Mouse (Mus musculus) embryonic facial prominence, embryonic 13.5 days (tissue): Measurements from ENCODE around the gene Brpf3. TPM values are rescaled to one million over a fixed set of nuclear protein-coding genes. Genes with fewer than 3 reads are reported as not detected.
"Not testable (repeated sequence)": the region's sequence is repeated elsewhere in the genome, so short reads cannot be mapped to it uniquely, and the experiment has no call there.

Source experiments
- ATAC-seq: fragments of 200-750 bp; cut with Nextera tagmentation; 2 replicates; pipeline ENCODE4 v1.8.0; 2017; ENCODE audit warnings: low read depth; ENCODE audit not compliant: insufficient number of reproducible peaks, insufficient read depth, low FRiP score, low TSS enrichment
- H3K27ac ChIP-seq: fragments of 300-500 bp; sonication (generic); 2 replicates; pipeline ENCODE4 v1.5.1; 2015; ENCODE audit warnings: moderate library complexity, mild to moderate bottlenecking, inconsistent platforms
- H3K27me3 ChIP-seq: fragments of 300-500 bp; sonication (generic); 2 replicates; pipeline ENCODE4 v1.6.1; 2015; ENCODE audit warnings: mild to moderate bottlenecking, inconsistent platforms
- H3K36me3 ChIP-seq: fragments of 300-500 bp; sonication (generic); 2 replicates; pipeline ENCODE4 v1.6.1; 2015; ENCODE audit warnings: mild to moderate bottlenecking, inconsistent platforms
- H3K4me1 ChIP-seq: fragments of 300-500 bp; sonication (generic); 2 replicates; pipeline ENCODE4 v1.6.1; 2015; ENCODE audit warnings: inconsistent platforms
- H3K4me2 ChIP-seq: fragments of 300-500 bp; sonication (generic); 2 replicates; pipeline ENCODE4 v1.6.1; 2015; ENCODE audit warnings: moderate library complexity, mild to moderate bottlenecking, inconsistent platforms
- H3K4me3 ChIP-seq: fragments of 300-500 bp; sonication (generic); 2 replicates; pipeline ENCODE4 v1.5.1; 2015; ENCODE audit warnings: mild to moderate bottlenecking, inconsistent platforms
- H3K9ac ChIP-seq: fragments of 300-500 bp; sonication (generic); 2 replicates; pipeline ENCODE4 v1.6.1; 2015; ENCODE audit warnings: mild to moderate bottlenecking, inconsistent platforms
- H3K9me3 ChIP-seq: fragments of 300-500 bp; sonication (generic); 2 replicates; pipeline ENCODE4 v1.6.1; 2016; ENCODE audit warnings: inconsistent platforms
- WGBS: fragments of 180-500 bp; shearing (Covaris S2); methylation state at CpG from one replicate; pipeline ENCODE4 v1.1.7; 2015; ENCODE audit warnings: mixed read lengths; 5-methylcytosine and 5-hydroxymethylcytosine counted together
- polyA plus RNA-seq: library from polyadenylated mRNA; unstranded; fragments of >200 nt; fragmentation: Nextera tagmentation; extraction: Ambion mirVana; gene quantifications from 2 replicates; pipeline ENCODE4 v1.2.1, GENCODE M21; 2015

The Brpf3 gene
- polyA plus RNA-seq, 1 experiment from 2014 or later = 12.0 TPM

- ATAC-seq = peak; percentile 97
- peaks cover 25% of the 10 kb centered on the region for H3K4me1 ChIP-seq
- peak overlapping the region; percentile 76 for H3K4me3 ChIP-seq
- peaks cover 13% of the 10 kb centered on the region for H3K36me3 ChIP-seq
- H3K4me2 ChIP-seq = peak overlapping the region; percentile 97
- no peaks in the 10 kb centered on the region for H3K9me3 ChIP-seq
- H3K27ac ChIP-seq = peak overlapping the region; percentile 99
- under 1% methylated on average over 29 of the region's 42 CpGs for WGBS
- H3K27me3 ChIP-seq = no peaks in the 10 kb centered on the region
- H3K9ac ChIP-seq = peak overlapping the region; percentile 99
Observed at GRCm38 (mm10) chr17:28801474-28802005, 650 bp downstream of the Brpf3 start.

GRCm38 (mm10) chr17:28802006-28802481, 1.2 kb downstream of the Brpf3 start:
- H3K9ac ChIP-seq = peak overlapping the region; percentile 99
- H3K36me3 ChIP-seq = peaks cover 18% of the 10 kb centered on the region
- no peaks in the 10 kb centered on the region for H3K27me3 ChIP-seq
- peak overlapping the region; percentile 80; the same call in 1 of the 2 replicates for H3K27ac ChIP-seq
- peak overlapping the region; percentile 76 for H3K4me3 ChIP-seq
- WGBS = 1% methylated on average over 18 of the region's 18 CpGs
- no peak for ATAC-seq
- H3K4me2 ChIP-seq = peak overlapping the region; percentile 97
- H3K4me1 ChIP-seq = peaks cover 25% of the 10 kb centered on the region
- no peaks in the 10 kb centered on the region for H3K9me3 ChIP-seq

- Histone ChIP-seq H3K36me3 (peaks cover 31% of the 10 kb centered on the region), H3K4me3 (no peak overlapping the region), H3K4me1 (peaks cover 25% of the 10 kb centered on the region), H3K4me2 (no peak overlapping the region), H3K27ac (no peak overlapping the region), H3K27me3 (no peaks in the 10 kb centered on the region), H3K9ac (no peak overlapping the region), H3K9me3 (no peaks in the 10 kb centered on the region)
- ATAC-seq = no peak
- 81% methylated on average over 1 of the region's 1 CpGs for WGBS
Observed at GRCm38 (mm10) chr17:28803316-28803715, 2.4 kb downstream of the Brpf3 start.

- no peak overlapping the region for H3K9ac ChIP-seq
- H3K4me2 ChIP-seq = no peak overlapping the region
- no peaks in the 10 kb centered on the region for H3K27me3 ChIP-seq
- 97% methylated on average over 6 of the region's 6 CpGs for WGBS
- no peaks in the 10 kb centered on the region for H3K9me3 ChIP-seq
- no peak overlapping the region for H3K4me3 ChIP-seq
- H3K4me1 ChIP-seq = peaks cover 19% of the 10 kb centered on the region
- peaks cover 48% of the 10 kb centered on the region for H3K36me3 ChIP-seq
- no peak overlapping the region for H3K27ac ChIP-seq
- ATAC-seq = no peak
Observed at GRCm38 (mm10) chr17:28804973-28805372, 4.1 kb downstream of the Brpf3 start.

- H3K27ac ChIP-seq = no peak overlapping the region
Observed at GRCm38 (mm10) chr17:28806770-28807169, 5.9 kb downstream of the Brpf3 start.

GRCm38 (mm10) chr17:28808714-28809113, 7.8 kb downstream of the Brpf3 start:
- Histone ChIP-seq H3K4me2 (no peak overlapping the region), H3K9ac (no peak overlapping the region), H3K9me3 (no peaks in the 10 kb centered on the region), H3K27me3 (no peaks in the 10 kb centered on the region), H3K36me3 (peaks cover 84% of the 10 kb centered on the region), H3K27ac (no peak overlapping the region), H3K4me3 (no peak overlapping the region), H3K4me1 (no peaks in the 10 kb centered on the region)
- no peak for ATAC-seq
- WGBS = 96% methylated on average over 8 of the region's 8 CpGs

More at GRCm38 (mm10) chr17:28806770-28807169, 5.9 kb downstream of the Brpf3 start:
- 97% methylated on average over 19 of the region's 19 CpGs for WGBS
- Histone ChIP-seq H3K27me3 (no peaks in the 10 kb centered on the region), H3K9me3 (no peaks in the 10 kb centered on the region), H3K4me3 (no peak overlapping the region), H3K36me3 (peaks cover 66% of the 10 kb centered on the region), H3K4me1 (peaks cover 14% of the 10 kb centered on the region), H3K9ac (no peak overlapping the region), H3K4me2 (no peak overlapping the region)
- no peak for ATAC-seq

GRCm38 (mm10) chr17:28809175-28809831, 8.4 kb downstream of the Brpf3 start:
- no peak overlapping the region for H3K4me2 ChIP-seq
- 93% methylated on average over 10 of the region's 10 CpGs for WGBS
- no peak for ATAC-seq
- H3K36me3 ChIP-seq = peaks cover 90% of the 10 kb centered on the region
- no peaks in the 10 kb centered on the region for H3K27me3 ChIP-seq
- no peak overlapping the region for H3K4me3 ChIP-seq
- no peak overlapping the region for H3K27ac ChIP-seq
- no peaks in the 10 kb centered on the region for H3K9me3 ChIP-seq
- H3K4me1 ChIP-seq = no peaks in the 10 kb centered on the region
- H3K9ac ChIP-seq = no peak overlapping the region

GRCm38 (mm10) chr17:28812345-28812744, 11.5 kb downstream of the Brpf3 start:
- H3K9me3 ChIP-seq = no peaks in the 10 kb centered on the region
- H3K27ac ChIP-seq = no peak overlapping the region
- H3K4me3 ChIP-seq = no peak overlapping the region
- H3K4me1 ChIP-seq = no peaks in the 10 kb centered on the region
- H3K27me3 ChIP-seq = no peaks in the 10 kb centered on the region
- WGBS = 91% methylated on average over 10 of the region's 10 CpGs
- H3K36me3 ChIP-seq = peaks cover 97% of the 10 kb centered on the region
- ATAC-seq = no peak
- no peak overlapping the region for H3K4me2 ChIP-seq
- no peak overlapping the region for H3K9ac ChIP-seq

GRCm38 (mm10) chr17:28814529-28815097, 13.7 kb downstream of the Brpf3 start:
- Histone ChIP-seq H3K36me3 (peaks cover 97% of the 10 kb centered on the region), H3K9me3 (no peaks in the 10 kb centered on the region), H3K27ac (no peak overlapping the region; the same call in 1 of the 2 replicates), H3K4me3 (no peak overlapping the region), H3K4me2 (no peak overlapping the region), H3K27me3 (no peaks in the 10 kb centered on the region), H3K9ac (0 out of 2 replicates have a peak overlapping the region, but pooled peaks have one; percentile 1), H3K4me1 (no peaks in the 10 kb centered on the region)
- WGBS = 91% methylated on average over 18 of the region's 18 CpGs
- ATAC-seq = no peak

- Histone ChIP-seq H3K4me3 (no peak overlapping the region), H3K27me3 (no peaks in the 10 kb centered on the region), H3K9ac (0 out of 2 replicates have a peak overlapping the region, but pooled peaks have one; percentile 27), H3K9me3 (no peaks in the 10 kb centered on the region), H3K4me2 (no peak overlapping the region), H3K36me3 (peaks cover 95% of the 10 kb centered on the region), H3K4me1 (no peaks in the 10 kb centered on the region), H3K27ac (no peak overlapping the region)
- no peak for ATAC-seq
- 82% methylated on average over 10 of the region's 10 CpGs for WGBS
Observed at GRCm38 (mm10) chr17:28815384-28816004, 14.6 kb downstream of the Brpf3 start.

- not testable (repeated sequence) for H3K4me2 ChIP-seq, H3K4me1 ChIP-seq, ATAC-seq, H3K4me3 ChIP-seq, H3K9ac ChIP-seq, H3K27me3 ChIP-seq, H3K27ac ChIP-seq, H3K9me3 ChIP-seq
- H3K36me3 ChIP-seq = peaks cover 95% of the 10 kb centered on the region
- 94% methylated on average over 10 of the region's 10 CpGs for WGBS
Observed at GRCm38 (mm10) chr17:28816326-28816725, 15.4 kb downstream of the Brpf3 start.
